Comparison of ENCODE assay signal across 7 mouse cellular contexts in the genomic region with DNA sequence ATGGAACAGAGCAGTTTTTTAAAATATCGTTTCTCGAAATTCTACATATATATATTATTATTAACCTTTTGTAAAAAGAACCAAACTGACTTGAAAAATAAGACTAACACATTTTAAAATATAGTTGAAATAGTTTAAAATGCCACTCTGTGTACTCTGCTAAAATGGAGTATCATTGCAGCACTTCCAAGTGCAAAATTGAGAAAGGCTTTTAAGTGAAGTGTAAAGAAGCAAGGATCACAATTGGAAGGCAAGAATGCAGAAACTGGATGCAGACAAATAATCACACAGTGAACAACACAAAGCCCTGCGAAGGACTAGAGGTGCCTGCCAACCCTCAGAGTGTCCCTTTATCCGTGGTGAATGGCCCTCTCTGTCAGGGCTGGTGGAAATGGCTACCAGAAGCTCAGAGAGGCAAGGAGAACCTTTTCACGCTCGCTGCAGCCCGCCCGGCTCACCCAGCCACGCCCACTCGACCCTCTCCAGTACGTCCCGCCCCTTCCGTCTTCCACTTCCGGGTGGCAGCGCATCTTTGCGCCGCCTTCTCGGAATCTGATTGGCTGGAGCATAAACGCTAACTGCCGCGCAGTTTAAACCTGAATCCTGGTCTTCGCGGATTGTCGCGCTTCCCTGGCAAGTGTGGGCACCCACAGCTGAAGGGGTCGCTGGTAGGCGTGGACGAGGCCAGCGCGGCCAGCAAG. TPM values are rescaled to one million over a fixed set of nuclear protein-coding genes. Genes with fewer than 3 reads are reported as not detected.
A peak's percentile ranks its signal among the peaks of the same experiment; 100 is the strongest.
DNase-seq lines count a peak whose midpoint lies in the region; ATAC-seq lines count a peak whose summit lies in the region.

Gene Sgo2a (plus strand): TSS at position 540 of the 701 bp plus-strand sequence.

- H3K4me3 ChIP-seq in intestine, embryonic 16.5 days (ENCODE audit: low read length) = peak within 1 kb of the TSS; percentile 92
- H3K4me3 ChIP-seq in midbrain, embryonic 11.5 days (ENCODE audit: low read depth, low read length) = peak within 1 kb of the TSS; percentile 54

- peak within 1 kb of the TSS; percentile 79 for H3K27ac ChIP-seq in intestine, embryonic 16.5 days (ENCODE audit: low read length)
- peak within 1 kb of the TSS; percentile 66 for H3K27ac ChIP-seq in midbrain, embryonic 11.5 days (ENCODE audit: low read depth, low read length)

- no peaks in the 10 kb centered on the region for H3K36me3 ChIP-seq in intestine, embryonic 16.5 days (ENCODE audit: control insufficient read depth, insufficient read depth, low read length)
- no peaks in the 10 kb centered on the region for H3K36me3 ChIP-seq in midbrain, embryonic 11.5 days (ENCODE audit: control insufficient read depth, insufficient read depth, low read length)

- no peaks in the 10 kb centered on the region for H3K27me3 ChIP-seq in intestine, embryonic 16.5 days (replicated peaks; ENCODE audit: control insufficient read depth, insufficient read depth, low read length)
- H3K27me3 ChIP-seq in midbrain, embryonic 11.5 days (ENCODE audit: control insufficient read depth, insufficient read depth, low read length) = no peaks in the 10 kb centered on the region

- ATAC-seq in intestine, embryonic 16.5 days = peak; percentile 98
- ATAC-seq in midbrain, embryonic 11.5 days (ENCODE audit: low FRiP score) = peak; percentile 99

- H3K9me3 ChIP-seq in intestine, embryonic 16.5 days (ENCODE audit: control insufficient read depth, low read length) = no peaks in the 10 kb centered on the region
- H3K9me3 ChIP-seq in midbrain, embryonic 11.5 days (ENCODE audit: control insufficient read depth, low read length) = no peaks in the 10 kb centered on the region

- peak within 1 kb of the TSS; percentile 86 for H3K4me2 ChIP-seq in intestine, embryonic 16.5 days (ENCODE audit: low read depth, low read length)
- H3K4me2 ChIP-seq in midbrain, embryonic 11.5 days = peak within 1 kb of the TSS; percentile 50

- WGBS in intestine, embryonic 16.5 days = 7% methylated on average over 30 of the region's 30 CpGs
- 7% methylated on average over 30 of the region's 30 CpGs for WGBS in midbrain, embryonic 11.5 days

- peak; percentile 85 for DNase-seq in adrenal gland, adult 8-10 months
- peak; percentile 96 for DNase-seq in embryo, embryonic 9.5 days (ENCODE audit: extremely low spot score)
- DNase-seq in gastrocnemius, postnatal 4 days (ENCODE audit: low spot score in 2 of 2) = peak; percentile 78 to 94
- peak; percentile 86 to 88 for DNase-seq in left cerebral cortex, postnatal 36 days (ENCODE audit: low spot score in 2 of 2)
- peak; percentile 99 for DNase-seq in midbrain, embryonic 11.5 days (ENCODE audit: low spot score, missing footprints)
- peak; percentile 94 for DNase-seq in skeletal muscle tissue, adult 2 months (ENCODE audit: low read depth, low spot score)

- H3K9ac ChIP-seq in intestine, embryonic 16.5 days (ENCODE audit: low read depth, low read length) = peak within 1 kb of the TSS; percentile 85
- H3K9ac ChIP-seq in midbrain, embryonic 11.5 days (ENCODE audit: low read length) = peak within 1 kb of the TSS; percentile 65

- peaks cover 15% of the 10 kb centered on the region for H3K4me1 ChIP-seq in intestine, embryonic 16.5 days (ENCODE audit: control insufficient read depth, insufficient read depth, low read length)
- peaks cover 16% of the 10 kb centered on the region for H3K4me1 ChIP-seq in midbrain, embryonic 11.5 days (ENCODE audit: control insufficient read depth, insufficient read depth, low read length)

- intact Hi-C loops in left cerebral cortex, postnatal 36 days (cut with DNase I) = no loop called here

RNA-seq across cellular contexts. Expression of gene Sgo2a, which starts in this region (rescaled TPM):
- under 1 TPM; 0.35 to 0.81 (median 0.58) TPM for total RNA-seq in adrenal gland, adult 8-10 months (2022)
- total RNA-seq in gastrocnemius, postnatal 4 days (2021) = 1 to 10 TPM; 8.2 to 8.3 TPM
- polyA plus RNA-seq in intestine, embryonic 16.5 days (2015; fragmentation: Nextera tagmentation; extraction: Ambion mirVana) = 9.4 and 11.5 TPM in 2 replicates
- under 1 TPM; 0.49 to 0.57 TPM for total RNA-seq in left cerebral cortex, postnatal 36 days (2021)
- polyA plus RNA-seq in midbrain, embryonic 11.5 days (2014; fragmentation: Nextera tagmentation; extraction: Ambion mirVana) = 30.3 and 30.5 TPM in 2 replicates

Comparison
In these comparisons a context has a peak if more than half of its experiments do, and no peak if none do; other contexts are left out.
1. Peak in every context shown above with its lines: DNase-seq, ATAC-seq, H3K4me3 ChIP-seq and H3K27ac ChIP-seq.
2. RNA of gene Sgo2a (total RNA-seq): 8.2 to 8.3 TPM in gastrocnemius, postnatal 4 days; 0.35 to 0.81 TPM in adrenal gland, adult 8-10 months and 0.49 to 0.57 TPM in left cerebral cortex, postnatal 36 days; every median in the first group is over 4 times any median in the second.
3. Peak in DNase-seq in adrenal gland, adult 8-10 months; RNA of the gene not detected or under 1 TPM.
4. Peak in DNase-seq in left cerebral cortex, postnatal 36 days; RNA of the gene not detected or under 1 TPM.